Mouse (Mus musculus): ENCODE data around the gene Wrap53.

The Wrap53 gene

GRCm38 (mm10) chr11:69600098-69600497 lies 20.0 kb upstream of the Wrap53 start:
- DNase-seq = no peak

DNA sequence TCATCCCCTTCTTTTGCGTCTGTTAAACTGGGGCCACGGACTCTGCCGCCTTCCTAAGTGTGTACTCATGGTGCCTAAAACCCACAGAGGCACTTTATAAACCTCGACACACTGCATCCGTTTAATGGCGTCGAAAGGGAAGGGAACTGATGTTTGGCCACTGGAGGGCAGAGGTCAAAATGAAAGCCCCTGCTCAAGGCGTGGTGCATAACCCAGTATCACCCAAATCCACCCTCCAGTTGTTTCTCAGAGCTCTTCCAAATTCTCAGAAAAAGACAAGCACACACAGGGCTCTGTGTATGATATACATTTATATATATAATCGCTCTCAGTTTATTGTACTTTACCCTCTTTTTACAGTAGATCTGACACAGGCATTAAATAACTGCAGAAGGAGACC lies 19.4 kb upstream of the Wrap53 start:
- DNase-seq = no peak

DNA sequence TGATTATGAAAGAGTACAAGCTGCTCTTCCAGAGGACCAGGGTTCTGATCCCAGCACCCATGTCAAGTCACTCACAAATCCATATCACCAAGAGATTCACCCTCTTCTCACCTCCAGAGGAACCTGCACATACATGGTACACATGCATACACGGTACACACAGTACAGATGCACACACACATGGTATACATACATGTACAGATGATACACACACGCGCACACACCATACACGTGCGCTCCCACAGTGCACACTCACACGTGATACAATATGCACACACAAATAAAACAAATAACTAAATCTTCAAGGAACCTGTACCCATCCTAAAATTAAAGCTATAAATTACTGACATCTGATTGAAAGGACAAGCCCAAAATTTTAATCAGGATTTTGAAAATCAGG lies 14.8 kb upstream of the Wrap53 start:
- DNase-seq = no peak

DNA sequence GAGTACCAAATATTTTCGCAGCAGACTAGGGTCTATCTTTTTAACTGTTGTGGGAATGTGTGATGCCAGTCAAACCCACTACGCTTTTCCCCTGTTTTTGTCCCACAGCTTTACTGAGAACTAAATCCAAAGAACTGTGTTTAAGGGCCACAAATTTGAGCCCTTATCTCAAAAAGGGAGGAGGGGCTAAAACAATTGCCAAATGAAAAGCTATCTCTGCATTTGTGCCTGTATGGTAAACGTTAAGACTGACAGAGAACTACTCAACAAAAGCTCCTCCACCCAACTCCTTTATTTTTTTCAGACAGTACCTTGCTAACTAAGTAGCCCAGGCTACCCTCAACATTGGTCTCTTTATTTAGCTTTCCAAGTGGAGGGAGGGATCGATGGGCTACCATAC lies 12.7 kb upstream of the Wrap53 start:
- DNase-seq = no peak

GRCm38 (mm10) chr11:69591899-69592637 lies 12.0 kb upstream of the Wrap53 start:
- no peak for DNase-seq

DNA sequence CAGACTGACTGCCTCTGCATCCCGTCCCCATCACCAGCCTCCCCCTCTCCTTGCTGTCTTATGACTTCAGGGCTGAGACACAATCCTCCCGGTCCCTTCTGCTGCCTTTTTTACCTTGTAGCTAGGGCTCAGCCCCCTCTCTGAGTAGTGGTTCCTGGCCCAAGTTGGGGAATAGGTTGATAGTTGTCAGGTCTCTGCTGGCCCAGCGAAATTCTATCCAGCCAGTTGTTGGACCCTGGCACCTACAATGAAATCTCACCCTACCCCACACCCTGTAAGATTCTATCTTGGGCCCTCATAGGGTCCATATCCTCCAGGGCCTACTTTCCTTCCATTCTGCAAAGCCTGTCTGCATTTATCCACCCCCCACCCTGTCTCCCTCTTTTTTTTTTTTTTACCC lies 11.4 kb upstream of the Wrap53 start:
- DNase-seq = no peak

- DNase-seq = no peak
Measured at GRCm38 (mm10) chr11:69590622-69591021, 10.6 kb upstream of the Wrap53 start.

GRCm38 (mm10) chr11:69589207-69589834 lies 9.3 kb upstream of the Wrap53 start:
- no peak for DNase-seq

GRCm38 (mm10) chr11:69585718-69586325 lies 5.8 kb upstream of the Wrap53 start:
- DNase-seq = no peak

GRCm38 (mm10) chr11:69584937-69585336 lies 4.9 kb upstream of the Wrap53 start:
- DNase-seq = no peak

DNA sequence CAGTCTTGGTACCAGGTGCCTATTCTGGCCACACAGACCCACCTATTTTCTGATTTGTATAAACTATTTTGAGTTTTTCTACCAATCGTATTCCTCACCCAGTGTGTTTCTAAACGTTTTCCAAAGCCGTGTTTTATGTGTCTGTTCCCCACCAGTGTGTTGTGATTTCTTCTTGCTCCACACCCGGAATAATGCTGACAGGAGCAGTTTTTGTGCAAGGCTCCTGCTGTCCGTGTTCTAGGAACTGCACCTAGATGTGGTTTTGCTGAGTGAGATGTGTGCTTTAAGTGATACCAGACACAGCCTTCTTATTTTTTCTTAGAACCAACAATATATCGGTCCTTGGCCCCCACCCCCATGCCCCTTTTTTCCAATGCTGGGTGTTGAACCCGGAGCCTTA lies 4.0 kb upstream of the Wrap53 start:
- no peak for DNase-seq

GRCm38 (mm10) chr11:69582230-69582805 lies 2.3 kb upstream of the Wrap53 start:
- no peak for DNase-seq

DNA sequence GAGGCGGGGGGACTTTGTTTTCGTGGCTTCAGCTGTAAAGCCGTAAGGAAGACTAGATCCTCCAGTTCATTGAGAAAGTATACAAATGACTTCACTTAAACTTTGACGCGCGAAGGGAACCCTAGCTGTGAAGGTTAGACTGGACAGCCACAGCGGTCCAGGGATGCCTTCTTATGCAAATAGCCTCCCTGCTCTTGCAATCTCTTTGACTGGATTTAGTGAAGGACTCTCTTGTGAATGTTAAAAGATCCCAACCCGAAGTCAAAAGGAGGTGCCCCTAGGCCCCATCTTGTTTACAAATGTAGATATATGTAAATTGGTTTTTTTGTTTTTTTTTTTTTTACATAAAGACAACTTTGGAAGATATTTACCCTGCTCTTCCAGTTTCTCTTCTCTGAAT lies 1.8 kb upstream of the Wrap53 start:
- DNase-seq = no peak

- DNase-seq = peak; percentile 84 to 86
Measured at GRCm38 (mm10) chr11:69581147-69581688, 1.2 kb upstream of the Wrap53 start.

DNA sequence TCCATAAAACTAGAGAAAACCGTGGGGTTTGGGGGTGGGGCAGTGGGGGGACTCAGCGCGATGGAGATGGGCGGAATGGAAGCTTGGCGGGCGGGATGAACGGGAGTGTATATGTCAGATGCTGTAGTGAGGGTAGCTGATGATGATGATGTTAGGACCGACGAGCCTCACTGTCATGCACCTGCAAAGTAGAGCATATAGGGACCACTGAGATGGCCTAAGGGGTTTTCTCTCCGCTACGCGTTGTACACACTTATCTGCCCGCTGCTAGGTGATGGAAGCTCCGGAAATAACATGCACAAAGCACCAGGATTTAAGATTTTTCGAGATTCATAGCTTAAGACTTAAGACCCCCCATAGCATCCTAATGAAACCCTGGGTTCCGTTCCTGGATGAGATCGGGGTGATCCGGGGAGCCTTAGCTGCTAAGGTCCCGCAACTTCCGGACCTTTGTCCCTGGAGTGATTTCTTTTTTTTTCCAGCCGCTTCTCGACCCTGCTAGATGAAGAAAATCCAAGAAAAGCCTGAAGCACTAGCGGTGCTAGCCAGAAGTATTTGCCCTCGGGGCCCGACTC lies 604 bp upstream of the Wrap53 start:
- DNase-seq = no peak

DNA sequence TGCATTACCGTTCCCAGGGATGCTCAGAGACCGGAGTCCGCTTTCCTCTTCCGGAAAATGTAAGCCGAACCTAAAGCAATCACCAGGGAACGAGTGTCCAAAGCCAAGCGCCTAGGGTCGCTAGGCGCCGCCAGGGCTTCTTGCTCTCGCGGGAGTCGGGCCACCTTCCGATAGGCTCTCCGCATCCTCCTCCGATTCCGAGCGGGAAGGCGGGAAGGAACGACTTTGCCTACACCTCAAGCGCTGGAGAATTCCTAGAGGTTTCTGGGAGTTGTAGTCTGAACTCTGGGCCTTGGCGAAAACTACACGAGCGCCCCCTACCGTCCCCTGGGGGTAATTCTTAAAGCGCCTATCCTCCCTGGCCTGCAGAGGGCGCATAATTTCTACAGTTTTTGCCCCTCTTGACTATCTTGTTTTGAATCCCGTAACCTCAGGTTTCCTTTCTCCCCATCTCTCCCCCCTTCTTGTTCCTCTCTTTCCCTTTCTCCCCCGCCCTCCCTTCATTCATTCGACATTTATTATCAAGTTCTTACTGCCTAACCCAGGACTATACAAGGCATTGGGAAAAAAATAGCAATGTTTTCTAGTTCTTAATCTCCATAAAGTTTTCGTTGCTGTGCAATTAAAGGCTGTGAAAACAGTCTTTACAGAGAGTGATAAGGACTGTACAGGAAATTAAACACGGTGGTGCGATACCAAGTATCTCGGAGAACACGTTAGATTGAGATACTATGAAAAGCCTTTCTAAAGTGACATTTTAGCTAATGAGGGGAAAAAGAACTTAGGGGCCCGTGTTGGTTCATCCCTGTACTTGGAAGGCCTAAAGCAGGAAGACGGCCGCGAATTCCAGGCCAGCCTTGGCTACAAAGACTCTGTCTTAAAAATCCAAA lies 682 bp downstream of the Wrap53 start:
- peak; percentile 98 for DNase-seq

DNA sequence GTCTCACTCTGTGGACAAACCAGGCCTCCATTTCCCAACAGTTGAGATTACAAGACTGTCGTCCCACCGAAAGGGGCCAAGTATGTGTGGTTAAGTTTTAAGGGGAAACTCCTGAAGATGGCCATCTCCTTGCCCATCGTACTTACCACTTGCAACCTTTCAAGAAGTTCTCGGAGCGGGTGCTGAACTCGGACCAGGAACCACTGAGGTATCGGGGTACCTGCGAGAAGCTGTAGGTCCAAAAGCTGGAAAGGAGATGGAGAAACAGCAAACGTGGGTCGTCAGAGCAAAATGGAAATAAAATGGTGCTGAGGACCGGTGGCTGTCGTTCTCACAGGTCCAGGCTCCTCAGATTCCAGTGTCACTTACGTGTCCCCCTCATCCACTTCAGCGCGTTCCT lies 1.8 kb downstream of the Wrap53 start:
- DNase-seq = no peak

DNA sequence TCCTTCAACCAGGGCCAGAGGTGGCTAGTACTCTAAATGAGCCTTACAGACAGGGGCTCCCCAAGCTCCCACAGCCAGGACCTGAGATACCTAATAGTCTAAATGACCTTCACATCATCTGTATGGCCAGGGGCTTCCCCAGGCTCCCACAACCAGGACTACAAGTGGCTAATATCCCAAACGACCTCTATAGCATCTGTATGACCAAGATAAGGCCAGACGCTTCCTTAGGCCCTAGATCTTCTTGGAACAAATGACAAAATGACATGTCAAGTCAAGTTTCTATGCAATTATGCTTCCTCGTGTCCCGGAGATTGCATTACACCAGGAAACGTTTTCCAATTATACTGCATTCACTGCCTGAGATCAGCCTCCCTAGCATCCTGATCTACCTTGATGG lies 3.7 kb downstream of the Wrap53 start:
- DNase-seq = no peak

DNA sequence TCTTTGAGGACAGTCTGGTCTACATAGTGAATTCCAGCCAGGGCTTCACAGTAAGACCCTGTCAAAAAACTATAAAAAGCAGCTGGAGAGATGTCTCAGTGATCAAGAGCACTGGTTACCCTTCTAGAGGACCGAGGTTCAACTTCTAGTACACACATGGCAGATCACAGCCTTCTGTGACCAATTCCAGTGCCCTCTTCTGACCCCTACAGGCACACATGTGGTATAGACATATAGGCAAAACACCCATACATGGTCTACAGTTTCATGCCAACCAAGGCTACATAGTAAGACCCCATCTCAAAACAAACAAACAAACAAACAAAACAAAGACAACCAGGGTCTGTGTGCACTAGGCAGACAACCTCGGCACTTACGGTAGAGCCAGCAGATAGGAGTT lies 4.8 kb downstream of the Wrap53 start:
- DNase-seq = peak; percentile 37 to 47

- DNase-seq = no peak
Measured at GRCm38 (mm10) chr11:69565131-69565530, 14.9 kb downstream of the Wrap53 start.

- DNase-seq = no peak
Measured at GRCm38 (mm10) chr11:69564391-69564790, 15.7 kb downstream of the Wrap53 start.

- DNase-seq = no peak
Measured at GRCm38 (mm10) chr11:69563373-69563772, 16.7 kb downstream of the Wrap53 start.

Measured in B cell, adult 2 months (primary cell).